Mouse (Mus musculus) cortical plate, adult 2 months (tissue): Measurements from ENCODE around the gene Asxl1. TPM values are rescaled to one million over a fixed set of nuclear protein-coding genes. Genes with fewer than 3 reads are reported as not detected.

Experiments
- H3K27ac ChIP-seq: fragments of 200-500 bp; 2 replicates; pipeline ENCODE4 v1.5.1; 2012; ENCODE audit warnings: low read length, control low read depth, inconsistent platforms; ENCODE audit not compliant: insufficient read depth
- H3K4me1 ChIP-seq: fragments of 200-500 bp; 2 replicates; pipeline ENCODE4 v1.6.1; 2011; ENCODE audit warnings: low read length; ENCODE audit not compliant: control insufficient read depth, insufficient read depth
- H3K4me3 ChIP-seq: fragments of 200-500 bp; 2 replicates; pipeline ENCODE4 v1.5.1; 2011; ENCODE audit warnings: mild to moderate bottlenecking, low read length, control low read depth; ENCODE audit not compliant: insufficient read depth
- CTCF ChIP-seq: fragments of 200-500 bp; IDR thresholded peaks from 2 replicates; pipeline ENCODE4 v1.5.1; 2011; ENCODE audit warnings: mild to moderate bottlenecking, control low read depth, low read length; ENCODE audit not compliant: insufficient read depth; ENCODE audit errors: extremely low read depth
- POLR2A ChIP-seq: fragments of 200-500 bp; IDR thresholded peaks from 2 replicates; pipeline ENCODE4 v1.6.1; 2011; ENCODE audit warnings: mild to moderate bottlenecking, low read length, control low read depth; ENCODE audit not compliant: insufficient read depth; ENCODE audit errors: extremely low read depth
- polyA plus RNA-seq: library from polyadenylated mRNA; depleted of rRNA; stranded (reverse); fragments of >200 nt; gene quantifications from 2 replicates; pipeline ENCODE4 v1.2.3, GENCODE M21; 2012; rRNA removed

The Asxl1 gene
- 20.1 and 21.9 TPM in 2 replicates for polyA plus RNA-seq

- TF ChIP-seq POLR2A, result peak; percentile 63
- TF ChIP-seq CTCF, result no peak
Observed at GRCm38 (mm10) chr2:153345454-153346220, at the start of gene Asxl1. Gene Asxl1, plus strand, starts transcription at chr2:153345829.

GRCm38 (mm10) chr2:153297771-153298170, 47.9 kb upstream of the Asxl1 start:
- Histone ChIP-seq H3K4me3 (no peak overlapping the region), H3K27ac (no peak overlapping the region), H3K4me1 (peaks cover 6% of the 10 kb centered on the region)
- TF ChIP-seq POLR2A, result no peak
- no peak for TF ChIP-seq CTCF

More at GRCm38 (mm10) chr2:153345454-153346220, at the start of gene Asxl1:
- H3K4me1 ChIP-seq, result peaks cover 6% of the 10 kb centered on the region; the same call in 1 of the 2 replicates
- peak within 1 kb of the TSS; percentile 83 for H3K27ac ChIP-seq
- peak within 1 kb of the TSS; percentile 66 for H3K4me3 ChIP-seq

GRCm38 (mm10) chr2:153298460-153298859, 47.2 kb upstream of the Asxl1 start:
- Histone ChIP-seq H3K4me3 (no peak overlapping the region), H3K27ac (no peak overlapping the region), H3K4me1 (peaks cover 3% of the 10 kb centered on the region; the same call in 1 of the 2 replicates)
- TF ChIP-seq POLR2A (no peak), CTCF (no peak)

- TF ChIP-seq POLR2A (no peak), CTCF (no peak)
- Histone ChIP-seq H3K4me1 (peaks cover 3% of the 10 kb centered on the region; the same call in 1 of the 2 replicates), H3K4me3 (no peak overlapping the region), H3K27ac (no peak overlapping the region)
Observed at GRCm38 (mm10) chr2:153298863-153299262, 46.8 kb upstream of the Asxl1 start.

- Histone ChIP-seq H3K4me1 (peaks cover 6% of the 10 kb centered on the region), H3K4me3 (no peak overlapping the region), H3K27ac (no peak overlapping the region)
- TF ChIP-seq POLR2A (no peak), CTCF (no peak)
Observed at GRCm38 (mm10) chr2:153301123-153301522, 44.5 kb upstream of the Asxl1 start.

- TF ChIP-seq CTCF (no peak), POLR2A (no peak)
- H3K4me3 ChIP-seq, result no peak overlapping the region
- H3K27ac ChIP-seq, result peak overlapping the region; percentile 2; the same call in 1 of the 2 replicates
- H3K4me1 ChIP-seq, result peaks cover 12% of the 10 kb centered on the region
Observed at GRCm38 (mm10) chr2:153305240-153305639, 40.4 kb upstream of the Asxl1 start.

GRCm38 (mm10) chr2:153308586-153308985, 37.0 kb upstream of the Asxl1 start:
- TF ChIP-seq POLR2A (no peak), CTCF (no peak)
- Histone ChIP-seq H3K4me1 (peaks cover 11% of the 10 kb centered on the region), H3K27ac (no peak overlapping the region), H3K4me3 (no peak overlapping the region)

- no peak overlapping the region for H3K27ac ChIP-seq
- no peak overlapping the region for H3K4me3 ChIP-seq
- TF ChIP-seq POLR2A (no peak), CTCF (no peak)
- peaks cover 11% of the 10 kb centered on the region for H3K4me1 ChIP-seq
Observed at GRCm38 (mm10) chr2:153309106-153309505, 36.5 kb upstream of the Asxl1 start.

- TF ChIP-seq CTCF, result no peak
- no peak for TF ChIP-seq POLR2A
- H3K4me1 ChIP-seq, result peaks cover 10% of the 10 kb centered on the region
- no peak overlapping the region for H3K4me3 ChIP-seq
Observed at GRCm38 (mm10) chr2:153310228-153310627, 35.4 kb upstream of the Asxl1 start.

GRCm38 (mm10) chr2:153312884-153313283, 32.7 kb upstream of the Asxl1 start:
- TF ChIP-seq POLR2A, result no peak
- TF ChIP-seq CTCF, result no peak

More at GRCm38 (mm10) chr2:153310228-153310627, 35.4 kb upstream of the Asxl1 start:
- H3K27ac ChIP-seq, result no peak overlapping the region

More at GRCm38 (mm10) chr2:153312884-153313283, 32.7 kb upstream of the Asxl1 start:
- Histone ChIP-seq H3K4me3 (no peak overlapping the region), H3K4me1 (peaks cover 8% of the 10 kb centered on the region; the same call in 1 of the 2 replicates), H3K27ac (no peak overlapping the region)
